Mouse (Mus musculus): ENCODE measurements at regions not wholly inside any gene's neighbourhood (a gene's known extent, or its start where the extent isn't known, plus 50 kb on each side); places are given as distances from the start of the nearest gene placed in this dataset.

DNA sequence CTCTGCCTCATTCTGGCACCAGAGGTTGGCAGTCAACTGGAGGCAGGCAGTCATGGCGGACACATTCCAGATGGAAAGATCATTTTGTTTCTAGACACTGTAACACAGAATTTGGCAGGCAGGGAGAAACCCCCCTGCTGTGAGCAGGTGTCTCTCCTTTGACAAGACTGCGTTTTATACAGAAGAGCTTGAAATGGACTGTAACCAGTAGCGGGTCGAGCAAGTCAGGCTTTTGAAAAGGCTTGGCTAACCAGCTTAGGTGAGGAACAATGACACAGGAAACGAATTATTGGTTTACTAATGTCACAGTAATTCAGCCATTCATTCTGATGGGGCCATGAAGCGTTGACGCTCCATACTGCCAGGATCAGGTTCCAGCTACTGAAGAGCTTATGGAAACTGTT lies 275.3 kb upstream of the Slc24a5 start:
- DNase-seq = no peak

DNA sequence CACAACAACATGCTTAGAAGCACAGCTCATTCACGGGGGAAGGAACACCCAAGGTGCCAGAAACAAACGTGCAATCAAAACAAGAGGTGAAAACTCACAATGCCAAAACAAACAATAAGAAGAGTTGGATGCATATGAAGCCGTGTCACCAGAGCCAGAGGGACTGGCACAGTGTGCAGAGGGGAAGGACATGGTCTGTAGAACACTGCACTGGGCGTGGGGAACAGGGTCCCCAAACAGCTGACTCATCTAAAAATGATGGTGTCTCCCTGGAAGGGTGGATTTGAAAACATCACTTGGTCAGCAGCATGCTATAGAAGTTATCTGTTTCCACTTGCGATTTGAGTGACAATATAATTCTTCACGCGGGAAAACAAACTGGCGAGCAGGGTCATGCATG lies 256.2 kb upstream of the Slc24a5 start:
- DNase-seq = no peak

DNA sequence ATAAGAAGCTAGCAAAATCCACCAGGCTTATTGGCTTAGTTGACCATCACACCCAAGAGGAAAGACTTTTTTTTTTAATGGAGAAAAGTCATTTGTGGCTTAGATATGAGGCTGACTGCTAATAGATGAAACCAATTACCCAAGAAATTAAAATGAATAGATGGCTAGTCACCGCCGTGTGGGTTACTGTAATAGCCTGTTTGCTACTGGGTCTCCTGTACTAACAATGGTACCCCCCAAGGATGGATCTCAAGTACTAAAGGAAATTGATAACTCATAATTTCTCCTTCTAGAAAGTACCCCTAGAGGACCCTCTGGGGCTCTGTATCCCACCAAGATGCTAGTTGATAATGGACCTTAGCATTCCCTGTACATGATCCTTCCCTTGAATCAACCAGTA lies 251.1 kb upstream of the Slc24a5 start:
- no peak for DNase-seq

DNA sequence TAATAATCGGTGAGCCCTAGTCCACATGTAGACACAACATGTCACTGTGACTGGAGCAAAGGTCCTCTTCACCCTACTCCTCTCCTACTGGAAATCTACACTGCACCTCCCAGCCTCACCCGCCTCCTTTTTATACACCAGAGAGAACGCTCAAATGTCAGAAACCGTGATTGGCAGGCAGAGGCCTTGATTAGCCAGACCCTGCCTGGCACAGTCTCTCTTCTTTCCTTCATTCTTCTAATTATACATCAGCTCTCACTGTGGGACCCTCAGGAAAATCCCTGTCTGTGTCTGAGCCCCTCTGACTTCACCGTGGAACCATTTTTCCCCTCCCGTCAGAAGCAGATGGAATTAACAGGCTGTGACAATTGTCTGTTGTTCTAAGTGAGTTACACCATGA lies 248.1 kb upstream of the Slc24a5 start:
- no peak for DNase-seq

DNA sequence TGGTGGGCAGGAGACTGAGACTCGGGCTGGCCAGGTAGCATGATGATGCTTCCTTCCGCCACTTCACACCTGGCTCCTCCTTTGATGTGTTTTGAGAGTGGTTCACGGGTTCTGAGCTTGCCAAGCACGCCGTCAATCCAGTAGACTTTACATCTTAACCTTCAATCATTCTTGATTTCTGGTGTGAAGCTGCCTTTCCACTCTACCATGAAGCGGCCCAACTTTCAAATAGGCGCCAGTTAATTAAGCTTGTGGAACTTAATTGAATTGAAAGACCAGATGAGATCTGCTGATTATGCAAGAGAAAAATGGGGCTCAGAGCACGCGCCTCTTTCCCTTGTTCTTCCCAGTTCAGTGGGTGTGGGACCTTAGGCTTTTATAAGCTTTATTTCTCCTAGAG lies 247.1 kb upstream of the Slc24a5 start:
- no peak for DNase-seq

DNA sequence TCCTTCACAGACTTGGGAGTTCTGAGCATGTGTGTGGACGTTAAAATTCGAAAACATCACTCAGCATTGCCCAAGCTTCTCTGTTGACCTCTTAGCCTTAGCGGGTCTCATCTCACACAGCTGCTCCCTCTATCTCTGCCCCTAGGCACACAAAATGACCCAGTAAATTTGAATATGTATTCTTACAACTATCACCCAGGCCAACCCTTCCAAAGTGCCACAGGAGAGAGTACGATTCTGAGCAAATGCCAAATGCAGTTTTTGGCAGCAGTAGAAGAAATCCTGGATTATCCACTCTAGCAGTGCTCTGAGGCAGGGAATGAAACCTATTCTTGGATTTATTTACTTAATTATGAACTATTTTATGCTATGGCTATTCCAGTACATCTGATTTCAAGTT lies 246.6 kb upstream of the Slc24a5 start:
- DNase-seq = no peak

DNA sequence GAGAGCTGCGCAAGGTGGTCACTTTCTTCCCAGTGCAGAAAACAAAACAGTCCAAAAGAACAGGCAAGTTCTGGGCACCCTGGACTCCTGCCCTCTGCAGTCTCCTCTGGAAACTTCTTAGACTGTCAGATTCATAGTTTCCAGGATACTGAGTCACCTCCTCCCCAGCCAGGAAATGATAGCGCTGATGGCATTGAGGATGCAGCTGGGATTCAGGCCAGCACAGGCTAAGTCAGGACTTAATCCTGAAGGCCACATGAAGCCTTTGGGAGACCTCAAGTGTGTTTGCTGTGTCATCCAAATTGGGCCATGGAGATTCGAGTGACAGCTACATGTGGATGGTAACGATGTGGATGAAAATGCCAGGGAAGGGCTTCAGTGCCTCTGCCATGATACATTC lies 219.1 kb upstream of the Slc24a5 start:
- DNase-seq = peak; percentile 46

DNA sequence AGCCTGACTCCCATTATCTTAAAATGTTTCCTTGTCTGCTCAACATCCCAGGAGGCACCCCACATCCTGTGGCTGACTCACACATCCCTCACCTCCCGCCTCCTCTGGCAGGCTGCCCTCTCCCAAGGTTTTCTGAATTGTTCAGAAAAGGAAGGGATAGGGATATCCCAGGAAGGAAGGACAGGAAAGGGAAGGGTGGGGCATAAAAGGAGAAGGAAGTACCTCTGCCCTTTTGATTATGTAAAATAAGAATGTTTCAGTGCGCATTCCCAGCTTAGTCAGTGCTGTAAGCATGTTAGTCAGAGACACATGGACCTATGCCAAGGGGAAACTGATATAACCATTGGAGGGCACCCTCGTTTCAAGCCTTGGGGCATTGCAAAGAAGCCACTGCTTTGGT lies 209.4 kb upstream of the Slc24a5 start:
- DNase-seq = peak; percentile 84

DNA sequence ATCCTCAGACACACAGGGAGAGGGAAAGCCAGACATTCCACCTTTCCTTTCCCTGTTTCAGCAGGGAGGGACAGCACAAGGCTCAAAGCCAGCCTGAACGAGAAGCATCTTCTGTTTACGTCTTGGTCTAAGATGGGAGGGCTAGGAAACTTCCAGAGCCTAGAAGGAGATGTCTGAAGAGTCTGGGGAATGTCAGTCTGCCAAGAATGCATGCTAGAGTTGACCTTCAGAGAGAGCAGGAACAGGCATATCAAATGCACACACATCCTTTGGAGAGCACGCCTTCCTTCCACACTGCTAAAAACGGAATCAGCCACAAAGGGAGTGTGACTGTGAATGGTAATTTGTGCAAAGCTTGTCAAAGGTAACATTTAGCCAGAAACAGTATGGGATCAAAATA lies 179.7 kb upstream of the Slc24a5 start:
- no peak for DNase-seq

DNA sequence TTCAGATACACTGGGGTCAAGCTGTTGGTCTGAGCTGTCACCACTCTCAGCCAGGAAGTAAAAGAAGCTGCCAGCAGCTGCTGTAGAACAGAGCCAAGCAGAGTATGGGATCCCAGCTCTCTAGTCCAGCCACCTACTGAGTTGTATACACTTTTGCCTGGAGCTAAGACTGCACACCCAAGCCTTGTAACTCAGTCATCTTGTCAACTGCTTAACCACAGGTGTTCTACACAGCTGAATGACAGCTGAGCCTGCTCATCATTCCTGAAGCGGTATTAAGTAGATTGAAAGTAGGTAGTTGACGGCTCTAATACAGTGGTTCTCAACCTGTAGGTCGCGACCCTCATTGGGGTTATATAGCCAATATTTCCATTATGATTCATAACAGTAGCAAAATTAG lies 172.9 kb upstream of the Slc24a5 start:
- DNase-seq = no peak

DNA sequence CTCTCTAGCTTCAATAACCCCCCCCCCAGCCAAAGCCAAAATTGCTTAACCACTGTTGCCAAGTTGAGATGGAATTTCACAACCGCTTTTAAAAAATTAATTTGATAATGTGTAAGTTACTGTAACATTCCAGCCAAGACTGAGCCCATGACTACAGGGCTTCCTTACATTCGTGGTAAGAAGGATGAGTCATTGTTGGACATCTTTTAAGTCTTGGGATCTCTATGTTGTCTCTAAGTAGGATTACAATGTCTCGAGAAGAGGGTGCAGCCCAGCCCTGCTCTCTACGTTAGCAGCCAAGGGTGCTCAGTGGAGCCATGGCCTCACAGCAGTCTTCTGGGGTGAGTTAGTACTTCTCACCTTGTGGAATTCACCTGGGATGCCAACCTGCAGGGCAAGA lies 164.4 kb upstream of the Slc24a5 start:
- no peak for DNase-seq

DNA sequence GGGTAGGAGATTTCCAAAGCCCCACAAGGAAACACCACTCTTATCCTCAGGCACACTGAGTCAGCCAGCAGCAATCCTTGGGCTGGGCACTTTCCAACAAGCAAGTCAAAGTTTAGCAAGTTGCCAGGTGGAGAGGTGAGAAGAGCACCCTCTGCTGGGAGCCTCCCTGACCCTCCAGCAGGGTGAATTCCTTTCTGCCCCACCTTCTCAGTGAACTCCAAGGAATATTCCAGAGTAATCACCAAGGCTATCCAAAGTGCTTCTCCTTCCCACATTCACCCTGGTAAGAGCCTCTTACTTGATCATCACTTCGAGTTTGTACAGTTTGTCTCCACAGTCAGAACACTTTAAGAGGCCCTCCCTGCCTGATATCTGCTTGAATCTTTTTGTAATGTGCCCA lies 162.8 kb upstream of the Slc24a5 start:
- no peak for DNase-seq

DNA sequence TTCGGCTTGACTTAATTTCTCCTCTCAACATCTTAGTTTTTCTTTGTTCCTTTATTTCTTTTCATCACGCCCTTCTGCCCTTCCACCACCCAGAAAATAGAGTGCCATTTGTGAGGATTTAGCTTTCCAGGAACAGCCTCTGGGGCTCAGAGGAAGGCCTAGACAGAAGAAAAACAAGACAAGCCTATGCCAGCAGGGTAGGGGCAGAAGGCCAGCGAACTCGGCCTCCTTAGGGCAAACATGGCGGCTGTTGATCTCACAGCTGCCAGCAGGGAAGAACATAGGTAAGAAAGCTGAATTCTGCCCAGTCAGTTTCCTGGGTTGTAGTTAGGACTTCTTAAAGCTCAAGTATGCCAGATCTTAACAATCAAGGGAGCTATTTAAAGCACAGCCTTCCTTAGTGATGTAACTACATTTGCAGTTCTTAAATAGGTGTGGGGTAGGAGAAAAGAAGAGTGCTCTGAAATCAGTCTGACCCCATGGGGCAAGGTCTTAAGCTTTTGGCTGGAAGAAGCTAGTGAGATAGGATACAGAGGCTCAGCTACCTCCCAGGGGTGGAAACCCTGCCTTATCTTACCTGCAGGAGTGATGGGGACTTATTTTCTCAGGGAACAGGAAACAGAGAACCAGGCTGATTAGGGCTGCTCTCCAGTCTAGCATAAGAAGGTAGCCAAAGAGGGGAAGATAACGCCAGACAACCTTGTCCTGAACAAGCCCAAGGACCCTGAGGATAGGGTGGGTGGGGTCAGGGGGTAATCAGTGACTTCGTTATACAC lies 148.8 kb upstream of the Slc24a5 start:
- no peak for DNase-seq

DNA sequence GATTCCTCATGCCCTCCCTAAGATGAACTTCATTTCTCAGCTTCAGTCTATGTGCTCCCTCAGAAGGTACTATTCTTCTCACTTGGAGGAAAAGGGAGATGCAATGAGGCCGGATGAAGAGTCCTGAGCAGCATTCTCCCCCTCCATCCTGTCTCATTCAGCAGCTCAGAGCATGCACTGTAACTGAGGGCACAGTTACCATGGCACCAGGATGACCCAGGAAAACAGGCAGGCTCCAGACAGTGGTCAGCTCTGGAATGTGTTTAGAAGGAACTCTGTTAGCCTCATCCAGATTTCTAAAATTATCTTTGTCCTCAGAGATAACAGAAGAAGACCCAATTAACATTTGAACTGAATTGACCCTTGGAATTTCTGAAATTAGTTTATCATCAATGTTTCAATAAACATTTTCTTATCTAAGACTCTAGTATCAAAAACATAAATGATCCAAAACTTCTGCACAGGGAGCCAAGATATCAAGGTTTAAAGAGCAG lies 148.1 kb upstream of the Slc24a5 start:
- DNase-seq = no peak

DNA sequence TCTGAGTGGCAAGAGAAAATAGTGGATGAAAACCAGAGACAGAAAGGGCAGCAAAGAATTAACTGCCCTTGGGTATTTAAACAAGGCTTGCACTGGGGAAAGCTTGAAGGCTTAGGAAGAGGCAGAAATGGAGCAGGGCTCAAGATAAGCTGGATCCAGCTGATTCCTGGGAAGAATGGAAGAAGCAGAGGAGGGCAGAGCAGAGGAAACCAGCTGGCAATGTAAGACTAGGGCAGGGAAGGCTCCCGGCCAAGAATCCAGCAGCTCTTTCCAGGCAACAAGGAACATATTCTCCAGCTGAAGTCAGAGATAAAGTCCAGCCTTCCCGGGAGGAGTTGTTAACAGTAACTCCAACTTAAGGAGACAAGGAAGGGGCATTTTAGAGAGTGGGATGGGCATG lies 147.7 kb upstream of the Slc24a5 start:
- no peak for DNase-seq

DNA sequence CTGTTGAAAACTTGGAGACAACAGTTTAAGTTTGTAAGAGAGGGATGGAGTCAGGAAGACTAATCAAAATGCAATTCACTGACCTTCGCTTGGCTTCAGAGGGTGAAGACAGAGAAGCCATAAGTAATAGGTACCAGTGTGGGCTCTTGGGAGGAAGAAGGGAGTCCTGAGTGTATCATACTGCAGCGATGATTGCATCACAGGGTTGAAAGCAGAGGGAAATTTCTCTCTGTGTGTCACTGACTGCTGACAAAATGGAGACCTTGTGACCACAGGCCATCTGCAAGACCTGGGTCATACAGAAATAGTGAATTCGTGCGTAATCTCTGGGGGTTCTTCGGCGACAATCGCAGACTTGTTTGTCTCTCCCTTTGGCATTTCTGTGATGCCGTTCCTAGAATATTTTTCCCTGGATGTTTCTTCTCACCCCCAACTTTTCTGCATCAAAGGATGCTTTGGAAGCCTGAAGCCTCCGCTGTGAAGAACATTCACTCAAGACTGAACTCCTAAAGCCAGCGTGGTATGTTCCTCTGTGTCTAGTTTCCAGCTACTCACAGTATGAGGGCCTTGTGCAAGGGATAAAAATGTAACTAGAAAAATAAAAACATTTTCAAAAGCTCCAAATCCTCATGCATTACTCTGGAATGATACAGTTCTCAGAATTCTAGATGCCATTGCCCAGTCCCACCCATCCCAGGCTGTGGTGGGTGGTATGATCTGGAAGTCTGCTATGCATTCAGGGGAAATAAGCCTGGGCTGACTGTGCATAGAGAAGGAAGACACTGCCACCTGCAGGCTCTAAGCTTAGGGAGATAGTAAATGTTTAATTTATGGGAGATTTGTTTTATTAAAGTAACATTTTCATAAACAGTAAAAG lies 139.8 kb upstream of the Slc24a5 start:
- no peak for DNase-seq

DNA sequence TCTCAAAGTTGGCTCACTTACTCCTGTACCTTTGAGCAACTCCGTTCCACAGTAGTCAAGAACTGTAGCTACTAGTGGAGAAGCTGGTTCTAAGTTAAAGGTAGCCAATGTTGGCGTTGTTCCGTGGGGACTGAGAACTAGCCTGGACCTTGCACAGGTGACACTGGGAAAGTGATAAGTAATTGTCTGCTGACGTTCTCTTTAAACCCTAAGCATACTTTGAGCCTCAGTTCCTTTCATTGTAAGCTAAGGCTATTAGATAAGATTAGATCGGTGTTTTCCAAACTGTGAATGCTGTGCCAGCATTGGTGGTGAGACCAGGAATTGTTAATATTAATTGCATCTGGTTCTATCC lies 139.2 kb upstream of the Slc24a5 start:
- no peak for DNase-seq

DNA sequence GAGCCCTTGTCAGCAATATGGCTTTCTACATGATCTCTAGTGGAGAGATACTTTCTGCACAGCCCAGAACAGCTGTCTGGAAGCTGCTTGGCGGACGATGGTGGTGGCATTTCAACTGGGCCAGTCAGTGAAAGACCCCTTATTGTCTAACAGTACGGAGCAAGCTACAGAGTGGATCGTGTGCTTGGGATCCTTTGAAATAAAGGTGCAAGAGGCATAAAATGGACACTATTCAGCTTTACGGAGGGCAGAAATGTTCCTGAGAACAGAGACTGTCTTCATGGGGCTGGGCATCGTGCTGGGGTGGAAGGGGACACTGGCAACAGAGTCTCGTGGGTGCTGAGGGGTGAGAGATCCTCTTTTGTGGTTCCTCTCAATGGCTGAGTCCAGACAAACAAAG lies 137.2 kb upstream of the Slc24a5 start:
- DNase-seq = no peak

DNA sequence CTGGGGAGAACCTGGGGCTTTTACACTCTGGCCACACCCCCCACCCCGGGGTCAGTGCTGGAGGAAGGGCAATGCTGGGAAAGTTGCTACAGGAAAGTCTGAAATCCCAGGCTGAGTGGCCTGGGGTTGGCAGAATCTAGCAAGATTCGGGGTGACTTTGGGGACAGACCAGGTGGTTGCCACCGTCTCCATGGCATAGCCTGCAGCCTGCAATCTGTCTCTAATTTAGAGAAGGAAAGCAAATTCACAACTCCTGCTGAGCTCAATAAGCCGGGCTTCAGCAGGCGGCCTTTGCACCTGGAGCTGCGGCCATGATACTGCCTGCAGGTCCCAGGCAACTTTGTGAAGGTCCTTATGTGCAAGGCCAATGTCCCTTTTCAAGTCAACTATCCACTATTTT lies 135.4 kb upstream of the Slc24a5 start:
- no peak for DNase-seq

DNA sequence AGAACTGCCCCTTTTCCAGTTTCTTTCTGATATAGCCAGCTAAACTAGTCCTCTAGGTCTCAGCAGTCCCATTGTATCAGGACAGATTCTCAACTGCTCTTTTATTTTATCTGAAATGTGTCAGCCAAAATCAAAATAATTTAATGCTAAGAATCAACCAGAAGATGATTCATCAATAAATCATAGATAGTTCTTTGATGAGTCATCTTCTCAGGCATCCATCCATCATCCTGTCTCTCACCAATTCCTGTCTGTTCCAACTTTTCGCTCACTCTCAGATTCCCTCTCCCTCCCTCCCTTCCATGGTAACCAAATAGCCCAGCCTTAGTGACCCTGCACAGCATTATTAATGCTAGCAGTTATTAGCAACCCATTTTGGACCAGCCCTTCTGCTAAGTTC lies 134.0 kb upstream of the Slc24a5 start:
- no peak for DNase-seq

DNA sequence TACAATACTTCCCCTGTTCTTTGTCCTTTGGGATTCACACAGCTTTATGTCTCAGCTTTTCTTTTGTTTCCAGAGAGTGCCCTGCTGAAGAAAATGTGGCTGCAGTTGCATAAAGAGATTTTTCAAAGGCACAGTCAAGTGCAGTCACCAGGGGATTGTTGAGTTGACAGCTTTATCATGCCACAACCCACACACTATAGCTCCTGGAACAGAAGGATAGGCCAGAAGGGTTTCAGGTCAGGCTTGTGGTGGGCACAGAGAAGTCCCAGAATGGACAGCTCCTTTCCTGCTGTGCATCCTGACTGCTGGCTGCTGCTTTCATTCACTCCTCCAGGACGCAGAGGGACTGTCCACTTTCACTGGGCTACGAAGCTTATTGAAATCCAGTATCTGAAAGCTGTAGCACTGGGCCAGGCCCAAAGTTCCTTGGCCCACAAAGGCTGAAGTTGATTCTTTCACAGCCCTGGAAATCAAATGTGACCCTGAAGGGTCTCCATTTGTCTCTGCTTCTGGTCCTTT lies 119.6 kb upstream of the Slc24a5 start:
- no peak for DNase-seq

DNA sequence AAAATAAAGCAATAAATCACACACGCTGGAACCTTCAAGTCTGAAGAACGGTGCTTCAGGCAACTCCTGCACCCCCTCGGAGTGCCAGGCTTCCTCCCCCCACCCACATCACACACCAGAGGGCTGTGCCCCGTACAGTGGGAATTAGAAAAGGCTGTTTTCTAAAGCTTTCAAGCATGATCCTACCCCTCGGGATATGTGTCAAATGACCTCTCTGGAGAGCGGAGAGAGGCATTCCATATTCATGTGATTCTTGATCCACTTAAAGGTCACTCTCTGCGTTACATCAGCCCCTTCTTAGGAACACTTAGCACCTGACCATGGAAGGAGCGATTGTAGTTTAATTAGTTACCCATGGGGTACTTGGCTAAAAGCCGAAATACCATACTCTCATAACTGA lies 119.1 kb upstream of the Slc24a5 start:
- DNase-seq = peak; percentile 84

DNA sequence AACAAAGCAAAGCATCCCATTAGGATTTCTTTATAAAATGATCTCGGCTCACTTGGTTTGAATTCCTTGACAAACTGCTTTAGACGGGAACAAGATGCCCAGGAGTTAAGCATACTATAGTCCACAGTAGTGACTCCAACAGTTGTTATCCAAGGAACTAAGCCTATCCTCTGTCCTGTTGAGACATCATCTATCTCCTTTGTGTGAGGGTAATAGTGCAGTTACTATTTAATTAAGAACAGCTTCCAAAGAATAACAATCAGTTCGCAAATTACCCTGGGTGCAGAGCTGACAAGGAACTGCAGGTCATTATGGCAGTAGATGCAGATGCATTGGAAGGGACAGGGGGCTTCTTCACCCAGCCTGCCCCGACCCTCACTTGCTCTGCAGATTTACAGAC lies 115.7 kb upstream of the Slc24a5 start:
- DNase-seq = no peak

DNA sequence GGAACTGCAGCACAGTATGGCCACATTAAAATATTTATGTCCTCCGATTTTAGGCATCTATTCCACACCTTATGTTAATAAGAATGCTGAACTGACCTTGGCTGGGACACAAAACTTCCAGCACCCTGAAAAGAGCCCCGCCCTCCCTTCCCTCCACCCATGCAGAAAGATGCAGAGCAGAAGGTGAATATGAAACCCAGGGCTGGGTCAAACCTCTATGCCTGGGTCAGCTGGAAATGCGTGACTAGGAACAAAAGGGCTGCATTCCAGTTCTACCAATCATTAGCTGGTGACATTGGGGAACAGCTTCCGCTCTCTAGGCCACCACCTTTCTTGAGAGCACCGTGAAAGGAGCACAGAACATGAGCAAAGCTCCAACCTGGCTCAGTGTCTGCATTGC lies 114.9 kb upstream of the Slc24a5 start:
- DNase-seq = peak; percentile 78

All from kidney, adult 11 months (tissue).